Mouse (Mus musculus) regulatory T cell (primary cell): Measurements from ENCODE around the gene Pdzrn3.

Experiments used
- in situ Hi-C: fragments of 300-600 bp; cut with MboI, MseI; formaldehyde crosslinking; loops from one replicate; pipeline ENCODE4 v1.15.1; 2025; ENCODE audit warnings: high pct_unique_total_duplicates

Pdzrn3 gene

DNA sequence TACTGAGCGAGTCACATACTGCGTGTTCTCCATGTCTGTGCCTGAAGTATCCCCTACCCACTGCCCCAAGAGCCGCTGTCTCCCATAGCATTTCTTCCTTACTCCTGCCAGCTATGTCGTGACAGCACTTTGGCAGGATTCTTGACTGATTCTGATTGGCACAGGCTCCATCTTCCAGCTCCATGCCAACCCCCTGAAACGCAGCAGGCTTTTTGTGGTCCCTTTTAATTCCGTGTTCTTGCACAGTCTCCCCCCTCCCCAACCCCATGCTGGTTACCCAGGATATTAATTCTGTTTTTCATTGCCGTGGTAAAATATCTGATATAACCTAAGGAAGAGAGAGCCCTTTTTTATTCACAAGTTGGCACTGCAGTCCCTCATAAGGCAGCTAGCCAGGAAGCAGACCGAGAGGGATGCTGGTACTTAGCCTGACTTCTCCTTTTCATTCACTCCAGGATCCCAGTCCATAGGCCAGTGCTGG, 166.3 kb downstream of the Pdzrn3 start:
- in situ Hi-C loops = no loop called here

DNA sequence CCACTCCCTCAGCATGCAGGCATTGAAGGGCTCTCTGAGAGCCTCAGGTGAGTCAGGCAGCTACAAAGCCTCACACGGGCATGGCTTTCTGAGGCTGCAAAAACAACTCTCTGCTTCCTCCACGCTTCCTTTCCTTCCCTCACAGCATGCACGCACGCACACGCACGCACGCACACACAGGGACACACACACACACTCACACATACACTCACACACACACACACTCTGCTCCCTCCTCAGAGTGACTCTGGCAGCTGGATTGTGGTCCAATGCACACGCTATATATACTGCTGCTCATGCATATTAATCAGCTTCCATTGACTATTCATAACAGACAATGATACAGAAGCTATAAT, 178.8 kb downstream of the Pdzrn3 start:
- in situ Hi-C loops = loop anchor here (5.0 kb wide), 1 partner anchor 312 kb away; no protein-coding TSS in a partner anchor

DNA sequence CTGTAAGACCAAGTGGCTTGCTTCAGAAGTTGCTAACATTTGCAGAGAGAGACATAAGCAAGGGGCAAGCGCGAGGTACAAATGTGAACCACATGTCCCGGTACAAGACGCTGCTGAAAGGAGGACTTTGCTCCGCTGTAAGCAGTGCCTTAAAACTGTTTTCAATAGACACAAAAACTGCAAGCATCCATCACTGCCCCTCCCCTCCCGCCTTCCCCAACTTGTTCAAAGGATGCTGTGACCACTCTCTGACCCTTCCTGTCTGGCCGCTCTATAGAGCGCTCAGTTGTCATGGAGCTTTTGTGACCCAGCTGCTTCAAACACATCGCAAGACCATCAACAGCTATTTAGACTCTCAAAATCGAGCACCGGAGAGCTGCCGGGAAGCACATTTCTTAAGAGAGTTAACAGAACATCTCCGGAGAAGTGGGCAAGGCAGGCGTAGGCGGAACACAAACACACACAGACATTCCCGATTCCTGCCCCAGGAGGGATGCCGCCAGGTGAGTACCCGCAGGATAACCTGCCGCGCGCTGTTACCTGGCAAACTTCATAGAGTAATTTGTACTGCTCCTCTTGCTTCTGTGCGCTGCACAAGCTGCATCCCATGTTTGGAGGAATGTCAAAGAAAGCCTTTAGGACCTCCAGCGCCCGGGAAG, 179.3 kb downstream of the Pdzrn3 start:
- in situ Hi-C loops = loop anchor here (5.0 kb wide), 1 partner anchor 311 kb away; no protein-coding TSS in a partner anchor

DNA sequence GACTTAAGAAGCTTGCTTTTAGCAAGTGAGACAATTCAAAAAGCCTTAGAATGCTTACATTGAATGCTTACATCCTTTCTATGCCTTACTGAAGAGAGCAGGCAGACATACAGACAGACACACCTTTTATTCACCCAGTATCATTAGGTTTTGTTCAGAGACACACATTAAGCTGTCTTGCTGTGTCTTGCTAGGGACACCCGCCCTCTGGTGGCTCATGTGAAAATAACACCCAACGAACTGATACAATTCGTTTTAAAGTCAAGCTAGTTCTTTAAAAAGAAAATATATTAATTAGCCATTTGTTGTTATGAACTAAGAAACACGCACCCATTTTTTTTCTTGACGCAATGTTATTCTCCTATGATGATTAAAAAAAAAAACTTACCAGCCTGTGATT, 180.1 kb downstream of the Pdzrn3 start:
- in situ Hi-C loops = loop anchor here (5.0 kb wide), 1 partner anchor 310 kb away; no protein-coding TSS in a partner anchor

DNA sequence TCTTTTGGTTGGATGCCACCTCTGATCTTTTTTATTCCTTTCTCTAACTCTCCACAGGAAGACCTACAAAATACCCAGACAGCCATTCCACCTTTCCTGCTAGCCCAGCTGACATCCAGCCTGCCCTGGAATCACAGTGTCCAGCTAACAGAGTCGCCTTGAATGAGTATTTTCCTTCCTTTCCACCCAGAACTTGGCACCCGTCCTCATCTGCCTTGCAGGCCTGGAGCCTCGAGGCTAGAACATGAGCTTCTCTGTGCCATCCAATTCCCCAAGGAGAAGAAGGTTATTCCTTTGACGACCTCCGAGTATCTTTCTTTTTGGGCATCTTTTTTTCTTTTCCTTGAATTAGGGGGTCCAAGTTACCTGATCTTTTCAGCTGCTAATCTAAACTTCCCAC, 181.8 kb downstream of the Pdzrn3 start:
- in situ Hi-C loops = loop anchor here (5.0 kb wide), 1 partner anchor 309 kb away; no protein-coding TSS in a partner anchor

DNA sequence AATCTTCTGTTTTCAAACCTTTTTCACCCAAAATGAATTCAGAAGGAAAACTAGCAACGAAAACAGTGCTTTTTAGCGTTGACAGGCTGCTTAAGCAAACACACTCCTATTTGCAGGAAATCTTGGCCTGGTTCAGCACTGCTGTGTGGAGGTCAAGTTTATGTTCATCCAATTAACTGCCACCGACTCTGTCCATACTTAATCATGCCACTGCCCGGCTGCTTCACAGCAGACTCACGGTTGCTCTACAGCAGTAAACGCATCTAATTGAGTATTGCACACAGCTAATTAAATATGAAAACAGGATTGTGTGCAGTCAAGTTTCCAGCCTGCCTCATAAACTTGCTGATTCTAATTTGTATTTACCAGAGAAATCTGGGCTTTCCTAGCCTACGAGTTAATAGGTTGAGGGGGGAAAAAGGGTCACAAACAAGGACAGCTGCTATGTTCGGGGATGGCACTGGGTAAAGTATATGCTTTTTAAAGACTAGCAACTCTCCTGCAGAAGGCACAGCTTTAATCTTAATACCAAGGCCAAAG, 183.2 kb downstream of the Pdzrn3 start:
- in situ Hi-C loops = no loop called here

DNA sequence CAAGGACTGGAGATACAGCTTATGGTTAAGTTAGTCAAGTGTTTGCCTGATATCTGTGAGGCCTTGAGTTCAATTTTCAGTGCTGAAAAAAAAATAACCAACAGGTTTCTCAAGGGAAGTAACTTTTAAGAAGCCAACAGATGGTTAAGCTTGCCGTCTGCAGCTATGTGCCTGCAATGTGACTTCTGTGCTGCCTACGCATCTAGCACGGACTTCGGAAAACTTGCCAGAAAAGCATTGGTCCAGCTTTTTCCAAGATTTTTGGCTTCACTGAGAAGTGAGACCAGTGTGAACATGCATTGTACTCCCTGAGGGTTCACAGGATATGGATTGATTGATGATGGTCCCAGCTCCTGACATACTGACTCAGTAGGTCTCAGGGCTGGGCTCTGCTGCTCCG, 186.1 kb downstream of the Pdzrn3 start:
- in situ Hi-C loops = no loop called here

DNA sequence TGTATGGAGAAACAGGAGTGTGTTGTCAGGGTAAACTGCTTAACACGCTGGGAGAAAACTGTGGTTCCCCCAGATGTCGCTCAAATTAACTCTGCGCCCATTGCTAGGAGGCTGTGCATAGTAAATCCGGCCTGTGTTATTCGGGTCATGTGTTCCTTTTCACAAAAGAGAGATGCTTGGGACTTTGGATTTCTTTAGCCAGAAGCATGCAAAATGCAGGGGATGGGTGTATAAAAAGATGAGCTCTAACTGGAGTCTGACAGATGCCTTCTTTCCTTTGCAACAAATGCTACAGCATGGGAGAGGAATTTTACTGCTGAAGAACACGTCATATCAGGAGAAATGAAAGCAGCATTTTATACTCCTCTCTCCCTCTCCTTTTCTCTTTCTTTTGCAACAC, 190.4 kb downstream of the Pdzrn3 start:
- in situ Hi-C loops = no loop called here

DNA sequence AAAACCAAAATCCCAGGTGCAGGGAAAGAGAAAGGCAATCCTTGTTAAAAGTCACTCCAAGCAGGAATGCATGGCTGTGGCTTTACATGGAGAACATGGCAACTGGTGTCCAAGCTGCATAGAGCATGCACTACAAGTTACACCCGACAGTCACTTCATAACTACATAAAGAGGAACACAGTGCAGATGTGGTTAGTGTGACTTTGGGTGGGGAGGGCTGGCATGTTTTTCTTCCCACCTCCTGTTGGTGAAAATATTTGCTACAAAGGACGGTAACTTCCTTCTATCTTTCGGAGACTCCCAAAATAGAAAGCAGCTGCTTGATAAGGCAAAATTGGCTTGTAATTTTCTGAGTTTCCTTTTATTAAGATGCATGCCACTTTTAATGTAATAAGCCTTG, 190.8 kb downstream of the Pdzrn3 start:
- in situ Hi-C loops = no loop called here

DNA sequence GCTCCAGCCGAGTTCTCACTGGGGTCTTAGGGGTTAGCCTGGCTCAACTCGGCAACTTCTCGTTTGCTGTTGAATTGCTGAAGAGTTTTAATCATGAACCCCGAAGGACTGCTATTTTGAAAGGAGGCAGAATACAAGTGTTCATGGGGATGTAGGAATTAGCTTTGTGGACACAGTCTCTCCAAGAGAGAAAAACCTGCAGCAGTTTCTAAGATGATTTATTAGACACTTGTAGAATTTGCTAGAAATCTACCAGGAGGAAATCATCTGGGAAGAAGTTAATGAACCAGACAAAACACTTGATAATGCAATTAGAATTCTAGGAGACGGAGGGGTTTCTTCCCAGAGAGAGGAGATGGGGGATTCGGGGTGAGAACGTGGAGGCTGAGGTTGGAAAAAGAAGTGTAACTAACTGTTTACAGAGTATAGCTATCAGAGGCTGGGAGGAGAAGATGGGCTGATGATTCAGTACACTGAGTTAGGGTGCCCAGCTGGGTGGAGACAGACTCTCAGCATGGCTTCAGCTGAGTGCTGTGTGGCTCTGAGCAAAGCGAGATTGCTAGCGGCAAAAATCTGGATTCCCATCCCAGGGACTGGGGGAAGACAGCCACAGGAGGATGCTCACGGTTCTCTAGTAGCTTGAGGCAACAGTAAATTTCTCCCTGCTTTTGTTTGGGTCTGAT, 193.5 kb downstream of the Pdzrn3 start:
- in situ Hi-C loops = no loop called here

DNA sequence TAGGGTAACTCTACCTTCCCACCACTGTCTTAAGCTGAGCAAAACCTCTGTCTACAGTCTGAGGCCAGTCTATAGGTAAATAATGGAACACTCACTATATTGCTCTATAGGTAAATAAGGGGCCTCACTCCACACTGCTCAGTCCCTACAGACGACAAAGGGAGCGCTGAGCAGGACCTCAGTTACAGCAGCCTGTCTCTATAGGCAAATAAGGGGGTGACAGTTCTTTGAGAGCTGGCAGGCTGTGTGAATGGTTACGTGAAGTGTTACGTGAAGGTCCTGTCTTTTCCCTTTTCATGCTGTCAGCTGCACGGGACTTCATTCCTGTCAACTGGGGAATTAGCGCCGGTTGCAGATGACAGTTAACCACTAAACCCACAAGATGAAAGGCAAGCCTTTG, 207.0 kb downstream of the Pdzrn3 start:
- in situ Hi-C loops = no loop called here

DNA sequence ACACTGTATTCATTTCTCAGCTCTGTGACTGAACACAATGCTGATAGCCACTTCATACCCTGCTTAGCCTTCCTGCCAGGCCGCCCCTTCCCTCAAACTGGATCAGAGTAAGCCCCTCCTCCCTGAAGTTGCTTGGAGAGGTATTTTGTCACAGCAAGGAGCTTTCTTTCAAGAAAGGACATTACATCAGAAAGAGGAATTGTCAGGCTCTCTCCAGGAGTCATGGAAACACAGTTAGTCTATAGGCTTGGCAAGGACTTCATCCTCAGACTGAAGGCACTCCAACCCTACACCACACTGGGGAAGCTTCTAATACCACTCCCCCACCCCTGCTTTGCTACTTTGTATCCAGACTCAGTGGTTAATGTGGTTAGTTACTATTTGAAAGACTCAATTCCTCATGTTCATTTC, 224.2 kb downstream of the Pdzrn3 start:
- in situ Hi-C loops = no loop called here

DNA sequence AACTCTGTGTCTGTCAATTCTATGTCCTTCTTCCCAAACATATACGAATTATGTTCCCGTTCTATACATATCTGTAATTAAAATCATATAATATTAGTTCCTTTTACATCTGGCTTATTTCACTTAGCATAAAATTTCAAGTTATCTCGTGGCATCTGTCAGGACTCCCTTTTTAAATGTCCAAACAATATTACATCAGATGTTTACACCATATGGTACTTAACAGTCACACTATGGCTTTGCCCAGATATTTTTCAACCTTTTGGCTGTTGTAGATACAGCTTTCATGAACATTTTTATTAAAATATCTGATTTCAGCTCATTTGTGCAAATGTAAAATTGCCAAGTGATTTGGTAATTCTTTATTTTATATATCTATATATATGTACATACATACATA, 242.3 kb downstream of the Pdzrn3 start:
- in situ Hi-C loops = no loop called here

DNA sequence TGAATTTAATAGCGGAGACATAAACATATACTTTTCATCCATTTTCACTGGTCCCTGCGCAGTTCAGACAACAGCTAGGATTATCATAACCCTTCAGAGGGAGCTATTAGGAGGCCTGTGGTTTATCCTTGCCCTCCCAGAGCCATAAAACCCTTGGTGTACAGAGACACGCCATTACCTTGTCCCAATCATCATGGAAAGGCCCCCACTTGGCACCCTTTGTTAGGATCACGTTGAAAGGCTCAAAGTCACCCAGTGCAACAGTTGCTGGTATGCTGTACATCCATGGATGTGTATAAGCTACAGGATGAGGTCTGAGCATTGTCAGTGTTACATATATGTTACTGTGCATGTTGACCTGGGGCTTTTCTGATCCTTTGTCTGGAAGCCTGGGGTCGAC, 252.3 kb downstream of the Pdzrn3 start:
- in situ Hi-C loops = no loop called here

DNA sequence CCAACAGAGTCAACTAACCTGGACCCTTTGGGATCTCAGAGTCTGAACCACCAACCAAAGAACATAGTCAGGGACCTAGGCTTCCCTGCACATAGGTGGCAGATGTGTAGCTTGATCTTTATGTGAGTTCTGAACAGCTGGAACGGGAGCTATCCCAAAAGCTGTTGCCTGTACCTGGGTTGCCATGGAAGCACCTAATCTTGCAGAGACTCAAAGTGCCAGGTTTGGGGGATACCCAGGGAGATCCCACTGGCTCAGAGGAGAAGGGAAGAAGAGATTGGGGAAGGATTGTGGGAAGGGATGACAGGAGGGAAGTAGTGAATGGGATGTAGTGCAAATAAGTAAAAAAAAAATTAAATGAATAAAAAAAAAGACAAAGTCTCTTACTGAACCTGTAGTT, 268.7 kb downstream of the Pdzrn3 start:
- in situ Hi-C loops = no loop called here

DNA sequence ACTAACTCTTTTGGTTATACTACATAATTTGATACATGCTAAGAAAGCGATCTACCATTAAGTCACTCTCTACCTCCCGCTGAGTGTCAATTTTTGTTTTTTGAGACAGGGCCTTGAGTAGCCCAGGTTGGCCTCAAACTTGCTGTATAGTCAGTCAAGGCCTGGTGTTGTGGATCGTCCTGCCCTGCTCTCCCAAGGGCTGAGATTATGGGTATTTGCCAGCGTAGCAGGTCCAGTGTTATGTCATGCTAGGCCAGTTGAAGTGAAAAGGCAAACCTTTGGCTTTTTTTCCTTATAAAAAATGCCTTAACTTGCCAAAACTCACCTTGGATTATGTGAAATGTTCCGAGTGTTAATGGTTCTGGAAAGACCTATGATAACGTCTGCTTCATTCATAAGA, 274.2 kb downstream of the Pdzrn3 start:
- in situ Hi-C loops = no loop called here

DNA sequence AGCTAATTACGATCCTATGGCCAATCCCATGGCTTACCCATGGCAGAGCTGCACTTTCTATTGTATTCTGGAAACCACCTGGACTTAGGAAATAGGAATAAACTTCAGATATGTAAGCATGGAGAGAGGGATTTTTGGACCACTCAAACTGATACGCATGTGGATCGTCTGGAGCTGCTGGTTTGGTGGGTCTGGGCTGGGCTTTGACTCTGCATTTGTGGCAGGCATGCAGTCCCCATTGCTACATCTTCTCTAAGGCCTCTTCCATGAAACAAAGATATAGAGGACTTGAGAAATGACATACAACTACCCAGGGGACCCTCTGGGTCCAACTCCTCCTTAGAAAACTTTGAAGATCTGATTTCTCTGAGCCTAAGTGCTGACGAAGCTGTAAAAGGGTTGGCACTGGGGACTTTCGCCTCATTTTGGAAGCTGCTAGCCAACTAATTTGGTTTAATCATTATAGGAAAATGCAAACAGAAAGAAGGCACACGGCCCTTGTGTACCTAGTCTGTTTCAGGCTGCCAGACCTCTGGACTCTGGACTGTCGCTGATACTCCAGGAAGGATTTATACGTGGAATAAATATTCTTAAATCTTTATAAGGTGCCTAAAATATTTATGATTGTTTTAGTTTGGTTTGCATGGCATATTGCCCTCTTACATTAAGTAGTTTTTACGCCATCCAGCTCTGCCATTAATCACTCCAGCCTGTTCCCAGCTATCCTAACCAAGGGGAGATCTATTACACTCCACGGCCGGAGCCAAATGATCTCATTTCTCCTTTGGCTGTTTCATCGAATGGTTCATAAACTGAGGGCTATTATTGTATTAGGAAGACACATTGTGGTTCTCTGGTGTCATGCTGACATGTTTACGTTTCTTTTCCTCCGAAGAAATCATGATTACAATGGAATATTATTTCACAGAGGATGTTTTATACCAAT, 275.7 kb downstream of the Pdzrn3 start:
- in situ Hi-C loops = no loop called here
